Mouse (Mus musculus): ENCODE measurements around the gene Trhde. TPM values are rescaled to one million over a fixed set of nuclear protein-coding genes. Genes with fewer than 3 reads are reported as not detected.

Gene Trhde
- polyA plus RNA-seq, 1 experiment from 2014 or later, result 0.07 TPM

- ATAC-seq (replicated peaks; ENCODE audit: extremely low read depth, insufficient read depth, low FRiP score), result no peak
- 81% methylated on average over 3 of the region's 3 CpGs for WGBS
Measured at GRCm38 (mm10) chr10:114593046-114593445, 209.1 kb downstream of the Trhde start.

DNA sequence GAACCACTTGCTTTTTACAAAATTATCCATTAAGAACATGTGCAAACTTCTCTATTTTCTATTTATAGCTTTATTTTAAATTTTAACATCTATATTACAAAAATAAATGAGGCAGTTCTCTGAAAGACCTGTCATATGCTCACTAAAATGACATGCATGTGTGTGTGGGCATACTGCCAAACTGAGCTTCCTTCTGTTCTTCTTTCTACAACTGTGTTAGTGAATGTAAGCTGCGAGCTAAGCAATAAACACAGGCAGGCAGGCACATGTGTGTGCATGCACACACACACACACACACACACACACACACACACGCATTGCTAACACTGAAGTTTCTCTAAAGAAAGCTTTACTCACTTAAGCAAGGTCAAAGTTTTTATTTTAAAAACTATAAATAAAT is 223.2 kb downstream of the Trhde start:
- no peak overlapping the region for H3K9ac ChIP-seq (ENCODE audit: low read length)
- ATAC-seq (replicated peaks; ENCODE audit: extremely low read depth, insufficient read depth, low FRiP score), result no peak
- no peak overlapping the region for H3K4me3 ChIP-seq (ENCODE audit: low read length)
- no peak overlapping the region for H3K27ac ChIP-seq (ENCODE audit: low read length)
- no peaks in the 10 kb centered on the region for H3K27me3 ChIP-seq (ENCODE audit: control insufficient read depth, insufficient read depth, low read length)
- H3K4me2 ChIP-seq (ENCODE audit: low read depth, low read length), result no peak overlapping the region
- no peaks in the 10 kb centered on the region for H3K9me3 ChIP-seq (replicated peaks; ENCODE audit: control insufficient read depth, low read length)
- WGBS, result 74% methylated on average over 2 of the region's 2 CpGs
- H3K36me3 ChIP-seq (ENCODE audit: control insufficient read depth, insufficient read depth), result no peaks in the 10 kb centered on the region
- no peaks in the 10 kb centered on the region for H3K4me1 ChIP-seq (ENCODE audit: control insufficient read depth, insufficient read depth, low read length)

More at GRCm38 (mm10) chr10:114593046-114593445, 209.1 kb downstream of the Trhde start:
- Histone ChIP-seq H3K36me3 (ENCODE audit: control insufficient read depth, insufficient read depth) (no peaks in the 10 kb centered on the region), H3K4me2 (ENCODE audit: low read depth, low read length) (no peak overlapping the region), H3K4me3 (ENCODE audit: low read length) (no peak overlapping the region), H3K9me3 (replicated peaks; ENCODE audit: control insufficient read depth, low read length) (no peaks in the 10 kb centered on the region), H3K4me1 (ENCODE audit: control insufficient read depth, insufficient read depth, low read length) (no peaks in the 10 kb centered on the region), H3K9ac (ENCODE audit: low read length) (no peak overlapping the region), H3K27ac (ENCODE audit: low read length) (no peak overlapping the region), H3K27me3 (ENCODE audit: control insufficient read depth, insufficient read depth, low read length) (no peaks in the 10 kb centered on the region)

GRCm38 (mm10) chr10:114567891-114568290 is 234.2 kb downstream of the Trhde start:
- no peak overlapping the region for H3K27ac ChIP-seq (ENCODE audit: low read length)
- WGBS, result 74% methylated on average over 1 of the region's 1 CpGs
- H3K4me1 ChIP-seq (ENCODE audit: control insufficient read depth, insufficient read depth, low read length), result no peaks in the 10 kb centered on the region
- H3K4me3 ChIP-seq (ENCODE audit: low read length), result no peak overlapping the region
- no peaks in the 10 kb centered on the region for H3K36me3 ChIP-seq (ENCODE audit: control insufficient read depth, insufficient read depth)
- H3K9me3 ChIP-seq (replicated peaks; ENCODE audit: control insufficient read depth, low read length), result no peaks in the 10 kb centered on the region
- H3K9ac ChIP-seq (ENCODE audit: low read length), result no peak overlapping the region
- ATAC-seq (replicated peaks; ENCODE audit: extremely low read depth, insufficient read depth, low FRiP score), result no peak
- no peak overlapping the region for H3K4me2 ChIP-seq (ENCODE audit: low read depth, low read length)
- no peaks in the 10 kb centered on the region for H3K27me3 ChIP-seq (ENCODE audit: control insufficient read depth, insufficient read depth, low read length)

- WGBS, result 66% methylated on average over 1 of the region's 1 CpGs
- no peaks in the 10 kb centered on the region for H3K36me3 ChIP-seq (ENCODE audit: control insufficient read depth, insufficient read depth)
- no peak overlapping the region for H3K9ac ChIP-seq (ENCODE audit: low read length)
- H3K4me3 ChIP-seq (ENCODE audit: low read length), result no peak overlapping the region
- no peak overlapping the region for H3K4me2 ChIP-seq (ENCODE audit: low read depth, low read length)
- H3K27me3 ChIP-seq (ENCODE audit: control insufficient read depth, insufficient read depth, low read length), result no peaks in the 10 kb centered on the region
- no peak overlapping the region for H3K27ac ChIP-seq (ENCODE audit: low read length)
- H3K9me3 ChIP-seq (replicated peaks; ENCODE audit: control insufficient read depth, low read length), result no peaks in the 10 kb centered on the region
- no peaks in the 10 kb centered on the region for H3K4me1 ChIP-seq (ENCODE audit: control insufficient read depth, insufficient read depth, low read length)
- no peak for ATAC-seq (replicated peaks; ENCODE audit: extremely low read depth, insufficient read depth, low FRiP score)
Measured at GRCm38 (mm10) chr10:114509186-114509585, 292.9 kb downstream of the Trhde start.

GRCm38 (mm10) chr10:114488806-114489205 is 313.3 kb downstream of the Trhde start:
- ATAC-seq (replicated peaks; ENCODE audit: extremely low read depth, insufficient read depth, low FRiP score), result no peak
- WGBS, result 85% methylated on average over 4 of the region's 4 CpGs
- no peaks in the 10 kb centered on the region for H3K9me3 ChIP-seq (replicated peaks; ENCODE audit: control insufficient read depth, low read length)

GRCm38 (mm10) chr10:114455591-114455990 is 346.5 kb downstream of the Trhde start:
- Histone ChIP-seq H3K9me3 (replicated peaks; ENCODE audit: control insufficient read depth, low read length) (no peaks in the 10 kb centered on the region), H3K4me2 (ENCODE audit: low read depth, low read length) (no peak overlapping the region), H3K27me3 (ENCODE audit: control insufficient read depth, insufficient read depth, low read length) (no peaks in the 10 kb centered on the region), H3K36me3 (ENCODE audit: control insufficient read depth, insufficient read depth) (no peaks in the 10 kb centered on the region), H3K4me3 (ENCODE audit: low read length) (no peak overlapping the region), H3K9ac (ENCODE audit: low read length) (no peak overlapping the region), H3K27ac (ENCODE audit: low read length) (no peak overlapping the region), H3K4me1 (ENCODE audit: control insufficient read depth, insufficient read depth, low read length) (no peaks in the 10 kb centered on the region)
- 62% methylated on average over 3 of the region's 3 CpGs for WGBS
- no peak for ATAC-seq (replicated peaks; ENCODE audit: extremely low read depth, insufficient read depth, low FRiP score)

More at GRCm38 (mm10) chr10:114488806-114489205, 313.3 kb downstream of the Trhde start:
- Histone ChIP-seq H3K36me3 (ENCODE audit: control insufficient read depth, insufficient read depth) (no peaks in the 10 kb centered on the region), H3K4me3 (ENCODE audit: low read length) (no peak overlapping the region), H3K4me1 (ENCODE audit: control insufficient read depth, insufficient read depth, low read length) (no peaks in the 10 kb centered on the region), H3K4me2 (ENCODE audit: low read depth, low read length) (no peak overlapping the region), H3K9ac (ENCODE audit: low read length) (no peak overlapping the region), H3K27me3 (ENCODE audit: control insufficient read depth, insufficient read depth, low read length) (no peaks in the 10 kb centered on the region), H3K27ac (ENCODE audit: low read length) (no peak overlapping the region)

DNA sequence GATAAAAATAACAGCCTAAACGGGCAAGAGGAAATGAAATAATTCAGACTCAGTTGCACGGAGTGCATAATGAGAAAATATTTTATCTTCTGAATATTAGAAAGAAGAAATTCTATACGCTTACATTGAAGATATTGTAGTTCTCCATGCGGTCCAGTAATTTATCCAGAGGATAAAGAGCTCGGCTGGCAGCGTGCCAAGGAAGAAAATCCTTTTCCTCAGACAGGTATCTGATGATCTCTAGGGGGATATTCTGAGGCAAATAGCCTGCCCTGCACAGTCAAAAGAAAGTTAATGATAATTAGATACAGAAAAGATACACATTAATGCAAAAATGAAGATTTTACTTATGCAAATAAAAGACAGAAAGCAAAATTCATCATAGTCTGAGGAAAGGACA is 354.0 kb downstream of the Trhde start:
- H3K9ac ChIP-seq (ENCODE audit: low read length), result no peak overlapping the region
- no peak overlapping the region for H3K27ac ChIP-seq (ENCODE audit: low read length)
- 64% methylated on average over 6 of the region's 6 CpGs for WGBS
- H3K36me3 ChIP-seq (ENCODE audit: control insufficient read depth, insufficient read depth), result no peaks in the 10 kb centered on the region
- H3K9me3 ChIP-seq (replicated peaks; ENCODE audit: control insufficient read depth, low read length), result no peaks in the 10 kb centered on the region
- no peak overlapping the region for H3K4me2 ChIP-seq (ENCODE audit: low read depth, low read length)
- no peak for ATAC-seq (replicated peaks; ENCODE audit: extremely low read depth, insufficient read depth, low FRiP score)
- no peak overlapping the region for H3K4me3 ChIP-seq (ENCODE audit: low read length)
- no peaks in the 10 kb centered on the region for H3K4me1 ChIP-seq (ENCODE audit: control insufficient read depth, insufficient read depth, low read length)
- H3K27me3 ChIP-seq (ENCODE audit: control insufficient read depth, insufficient read depth, low read length), result no peaks in the 10 kb centered on the region

- Histone ChIP-seq H3K4me3 (ENCODE audit: low read length) (no peak overlapping the region), H3K4me1 (ENCODE audit: control insufficient read depth, insufficient read depth, low read length) (no peaks in the 10 kb centered on the region), H3K27me3 (ENCODE audit: control insufficient read depth, insufficient read depth, low read length) (no peaks in the 10 kb centered on the region), H3K4me2 (ENCODE audit: low read depth, low read length) (no peak overlapping the region), H3K36me3 (ENCODE audit: control insufficient read depth, insufficient read depth) (no peaks in the 10 kb centered on the region), H3K9me3 (replicated peaks; ENCODE audit: control insufficient read depth, low read length) (no peaks in the 10 kb centered on the region), H3K27ac (ENCODE audit: low read length) (no peak overlapping the region), H3K9ac (ENCODE audit: low read length) (no peak overlapping the region)
- ATAC-seq (replicated peaks; ENCODE audit: extremely low read depth, insufficient read depth, low FRiP score), result no peak
- WGBS, result 64% methylated on average over 3 of the region's 3 CpGs
Measured at GRCm38 (mm10) chr10:114418956-114419530, 383.1 kb downstream of the Trhde start.

DNA sequence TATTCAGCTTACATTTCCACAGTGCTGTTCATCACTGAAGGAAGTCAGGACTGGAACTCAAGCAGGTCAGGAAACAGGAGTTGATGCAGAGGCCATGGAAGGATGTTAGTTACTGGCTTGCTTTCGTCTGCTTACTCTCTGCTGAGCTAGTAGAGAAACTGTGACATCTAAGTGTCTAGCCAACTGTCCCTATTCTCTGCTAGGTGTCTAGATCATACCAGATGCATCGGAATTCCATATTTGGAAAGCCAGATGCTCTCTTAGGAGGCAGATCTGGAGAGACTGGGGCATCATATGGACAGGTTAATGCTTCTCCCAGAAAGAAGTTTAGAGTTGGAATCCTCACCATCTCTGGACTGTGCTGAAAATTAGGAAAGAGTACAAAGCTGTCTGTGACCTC is 386.4 kb downstream of the Trhde start:
- Histone ChIP-seq H3K27me3 (ENCODE audit: control insufficient read depth, insufficient read depth, low read length) (no peaks in the 10 kb centered on the region), H3K4me2 (ENCODE audit: low read depth, low read length) (no peak overlapping the region), H3K9ac (ENCODE audit: low read length) (no peak overlapping the region), H3K9me3 (replicated peaks; ENCODE audit: control insufficient read depth, low read length) (no peaks in the 10 kb centered on the region), H3K4me3 (ENCODE audit: low read length) (no peak overlapping the region), H3K4me1 (ENCODE audit: control insufficient read depth, insufficient read depth, low read length) (no peaks in the 10 kb centered on the region), H3K36me3 (ENCODE audit: control insufficient read depth, insufficient read depth) (no peaks in the 10 kb centered on the region), H3K27ac (ENCODE audit: low read length) (no peak overlapping the region)
- WGBS, result 60% methylated on average over 2 of the region's 2 CpGs
- no peak for ATAC-seq (replicated peaks; ENCODE audit: extremely low read depth, insufficient read depth, low FRiP score)

Data from heart, embryonic 16.5 days (tissue).